Mouse (Mus musculus) kidney, postnatal 0 days (tissue): ENCODE results near the gene Col26a1. TPM values are rescaled to one million over a fixed set of nuclear protein-coding genes. Genes with fewer than 3 reads are reported as not detected.
A peak's percentile ranks its signal among the peaks of the same experiment; 100 is the strongest.

Experiments
- ATAC-seq: fragments of 200-750 bp; cut with Nextera tagmentation; replicated peaks from 2 replicates; pipeline ENCODE4 v1.8.0; 2017; ENCODE audit warnings: low read depth, moderate number of reproducible peaks, moderate TSS enrichment, moderate library complexity; ENCODE audit not compliant: low FRiP score
- DNase-seq: peaks from one replicate; pipeline ENCODE4 v3.0.0-alpha.2; 2016; ENCODE audit warnings: low spot score
- H3K27ac ChIP-seq: fragments of 300-500 bp; sonication (generic); 2 replicates; pipeline ENCODE4 v1.5.1; 2014; ENCODE audit warnings: mild to moderate bottlenecking
- H3K27me3 ChIP-seq: fragments of 300-500 bp; sonication (generic); 2 replicates; pipeline ENCODE4 v1.6.1; 2014; ENCODE audit warnings: low read length, mixed read lengths; ENCODE audit not compliant: insufficient read depth
- H3K36me3 ChIP-seq: fragments of 300-500 bp; sonication (generic); 2 replicates; pipeline ENCODE4 v1.6.1; 2014; ENCODE audit warnings: low read length, mixed read lengths; ENCODE audit not compliant: insufficient read depth
- H3K4me1 ChIP-seq: fragments of 300-500 bp; sonication (generic); replicated peaks from 2 replicates; pipeline ENCODE4 v1.6.1; 2014; ENCODE audit warnings: antibody characterized with exemption, low read length, mixed read lengths; ENCODE audit not compliant: insufficient read depth
- H3K4me2 ChIP-seq: fragments of 300-500 bp; sonication (generic); 2 replicates; pipeline ENCODE4 v1.6.1; 2014; ENCODE audit warnings: mild to moderate bottlenecking, low read length, moderate library complexity, mixed read lengths
- H3K4me3 ChIP-seq: fragments of 300-500 bp; sonication (generic); replicated peaks from 2 replicates; pipeline ENCODE4 v1.5.1; 2014; ENCODE audit warnings: low read depth, low read length
- H3K9ac ChIP-seq: fragments of 300-500 bp; sonication (generic); 2 replicates; pipeline ENCODE4 v1.6.1; 2014; ENCODE audit warnings: low read depth, low read length
- H3K9me3 ChIP-seq: fragments of 300-500 bp; sonication (generic); replicated peaks from 2 replicates; pipeline ENCODE4 v1.6.1; 2016; ENCODE audit warnings: low read length, inconsistent platforms, mixed read lengths
- CTCF ChIP-seq: IDR thresholded peaks from 2 replicates; pipeline ENCODE4 v1.5.1; 2016; ENCODE audit warnings: antibody characterized with exemption, low read depth, mild to moderate bottlenecking, moderate library complexity
- WGBS: fragments of 180-500 bp; shearing (Covaris S2); extraction: QIAGEN DNeasy Blood & Tissue Kit; methylation state at CpG from one replicate; pipeline ENCODE4 v1.1.7; 2014; 5-methylcytosine and 5-hydroxymethylcytosine counted together
- polyA plus RNA-seq: library from polyadenylated mRNA; unstranded; fragments of >200 nt; fragmentation: Nextera tagmentation; extraction: Ambion mirVana; gene quantifications from 2 replicates; pipeline ENCODE4 v1.2.1, GENCODE M21; 2015

Col26a1 gene
- polyA plus RNA-seq, 1 experiment from 2014 or later = 47.1 TPM

- Histone ChIP-seq H3K9ac (no peak overlapping the region), H3K27ac (no peak overlapping the region), H3K4me2 (no peak overlapping the region), H3K4me1 (0 out of 2 replicates have a peak, but pooled peaks cover 5% of the 10 kb centered on the region), H3K9me3 (no peaks in the 10 kb centered on the region), H3K27me3 (no peaks in the 10 kb centered on the region), H3K36me3 (no peaks in the 10 kb centered on the region), H3K4me3 (no peak overlapping the region)
- no peak for ATAC-seq
- 55% methylated on average over 7 of the region's 7 CpGs for WGBS
- no peak for DNase-seq
- peak; percentile 61; the same call in 1 of the 2 replicates for TF ChIP-seq CTCF
These were observed 22.6 kb upstream of the Col26a1 start for GRCm38 (mm10) chr5:136905630-136906029.

- Histone ChIP-seq H3K36me3 (no peaks in the 10 kb centered on the region), H3K9me3 (no peaks in the 10 kb centered on the region), H3K27me3 (no peaks in the 10 kb centered on the region), H3K4me3 (no peak overlapping the region), H3K9ac (no peak overlapping the region), H3K4me2 (no peak overlapping the region), H3K4me1 (0 out of 2 replicates have a peak, but pooled peaks cover 5% of the 10 kb centered on the region), H3K27ac (no peak overlapping the region)
- no peak for DNase-seq
- TF ChIP-seq CTCF = no peak
- 66% methylated on average over 3 of the region's 3 CpGs for WGBS
- ATAC-seq = no peak
These were observed 21.6 kb upstream of the Col26a1 start for GRCm38 (mm10) chr5:136904621-136905020.

GRCm38 (mm10) chr5:136895529-136895963 lies 12.5 kb upstream of the Col26a1 start:
- H3K27me3 ChIP-seq = no peaks in the 10 kb centered on the region
- H3K9me3 ChIP-seq = no peaks in the 10 kb centered on the region
- no peak overlapping the region for H3K4me3 ChIP-seq
- no peak overlapping the region for H3K9ac ChIP-seq
- 0 out of 2 replicates have a peak overlapping the region, but pooled peaks have one; percentile 22 for H3K27ac ChIP-seq
- peaks cover 5% of the 10 kb centered on the region; the same call in 1 of the 2 replicates for H3K4me1 ChIP-seq
- peak; percentile 51 for TF ChIP-seq CTCF
- H3K36me3 ChIP-seq = no peaks in the 10 kb centered on the region
- DNase-seq (peak; percentile 73), ATAC-seq (no peak)
- WGBS = 48% methylated on average over 10 of the region's 10 CpGs
- H3K4me2 ChIP-seq = peak overlapping the region; percentile 23; the same call in 1 of the 2 replicates

GRCm38 (mm10) chr5:136894840-136895528 lies 12.0 kb upstream of the Col26a1 start:
- Histone ChIP-seq H3K4me3 (no peak overlapping the region), H3K27me3 (no peaks in the 10 kb centered on the region), H3K4me2 (peak overlapping the region; percentile 23; the same call in 1 of the 2 replicates), H3K9me3 (no peaks in the 10 kb centered on the region), H3K9ac (0 out of 2 replicates have a peak overlapping the region, but pooled peaks have one; percentile 18), H3K36me3 (no peaks in the 10 kb centered on the region), H3K27ac (0 out of 2 replicates have a peak overlapping the region, but pooled peaks have one; percentile 22), H3K4me1 (peaks cover 5% of the 10 kb centered on the region; the same call in 1 of the 2 replicates)
- DNase-seq (no peak), ATAC-seq (no peak)
- WGBS = 37% methylated on average over 25 of the region's 25 CpGs
- no peak for TF ChIP-seq CTCF

- no peaks in the 10 kb centered on the region for H3K27me3 ChIP-seq
- H3K9ac ChIP-seq = 0 out of 2 replicates have a peak overlapping the region, but pooled peaks have one; percentile 18
- H3K4me2 ChIP-seq = peak overlapping the region; percentile 37
- H3K27ac ChIP-seq = peak overlapping the region; percentile 73
- H3K4me3 ChIP-seq = no peak overlapping the region
- H3K4me1 ChIP-seq = no peaks in the 10 kb centered on the region
- H3K9me3 ChIP-seq = no peaks in the 10 kb centered on the region
- H3K36me3 ChIP-seq = no peaks in the 10 kb centered on the region
- ATAC-seq (no peak), DNase-seq (peak; percentile 66)
- TF ChIP-seq CTCF = no peak
- WGBS = 33% methylated on average over 19 of the region's 19 CpGs
These were observed 5.7 kb upstream of the Col26a1 start for GRCm38 (mm10) chr5:136888539-136889355.

- no peak for TF ChIP-seq CTCF
- H3K9ac ChIP-seq = no peak overlapping the region
- no peak overlapping the region for H3K4me3 ChIP-seq
- no peak for ATAC-seq
- H3K36me3 ChIP-seq = no peaks in the 10 kb centered on the region
- no peak overlapping the region for H3K4me2 ChIP-seq
- H3K27ac ChIP-seq = no peak overlapping the region; the same call in 1 of the 2 replicates
- peaks cover 9% of the 10 kb centered on the region for H3K4me1 ChIP-seq
- 32% methylated on average over 7 of the region's 7 CpGs for WGBS
- H3K9me3 ChIP-seq = no peaks in the 10 kb centered on the region
- no peaks in the 10 kb centered on the region for H3K27me3 ChIP-seq
- DNase-seq = peak; percentile 55
These were observed 3.9 kb upstream of the Col26a1 start for GRCm38 (mm10) chr5:136886957-136887356.
